Mouse (Mus musculus) limb, embryonic 14.5 days (tissue): ENCODE measurements around the gene Slc39a11. TPM values are rescaled to one million over a fixed set of nuclear protein-coding genes. Genes with fewer than 3 reads are reported as not detected.

Experiments
- ATAC-seq: fragments of 200-750 bp; cut with Nextera tagmentation; 2 replicates; pipeline ENCODE4 v1.8.0; 2017; ENCODE audit warnings: low read depth, moderate number of reproducible peaks, moderate TSS enrichment; ENCODE audit not compliant: low FRiP score
- DNase-seq: peaks from one replicate; pipeline ENCODE4 v3.0.0-alpha.2; 2015; ENCODE audit warnings: low spot score
- H3K27ac ChIP-seq: fragments of 300-500 bp; sonication (generic); replicated peaks from 2 replicates; pipeline ENCODE4 v1.5.1; 2014; ENCODE audit warnings: low read depth, mild to moderate bottlenecking, low read length, moderate library complexity, mixed read lengths
- H3K27me3 ChIP-seq: fragments of 300-500 bp; sonication (generic); 2 replicates; pipeline ENCODE4 v1.6.1; 2014; ENCODE audit warnings: low read length, mixed read lengths; ENCODE audit not compliant: control insufficient read depth, insufficient read depth
- H3K36me3 ChIP-seq: fragments of 300-500 bp; sonication (generic); 2 replicates; pipeline ENCODE4 v1.6.1; 2014; ENCODE audit warnings: mild to moderate bottlenecking, low read length, moderate library complexity, mixed read lengths; ENCODE audit not compliant: control insufficient read depth, insufficient read depth
- H3K4me1 ChIP-seq: fragments of 300-500 bp; sonication (generic); 2 replicates; pipeline ENCODE4 v1.6.1; 2014; ENCODE audit warnings: antibody characterized with exemption, low read length, mixed read lengths; ENCODE audit not compliant: control insufficient read depth, insufficient read depth
- H3K4me2 ChIP-seq: fragments of 300-500 bp; sonication (generic); replicated peaks from 2 replicates; pipeline ENCODE4 v1.6.1; 2014; ENCODE audit warnings: low read depth, mild to moderate bottlenecking, low read length, moderate library complexity; ENCODE audit not compliant: severe bottlenecking
- H3K4me3 ChIP-seq: fragments of 300-500 bp; sonication (generic); replicated peaks from 2 replicates; pipeline ENCODE4 v1.5.1; 2014; ENCODE audit warnings: low read length
- H3K9ac ChIP-seq: fragments of 300-500 bp; sonication (generic); 2 replicates; pipeline ENCODE4 v1.6.1; 2014; ENCODE audit warnings: mild to moderate bottlenecking, low read depth, low read length, moderate library complexity; ENCODE audit not compliant: severe bottlenecking
- H3K9me3 ChIP-seq: fragments of 300-500 bp; sonication (generic); 2 replicates; pipeline ENCODE4 v1.6.1; 2016; ENCODE audit warnings: low read length; ENCODE audit not compliant: control insufficient read depth
- POLR2A ChIP-seq: fragments of 200-500 bp; IDR thresholded peaks from 2 replicates; pipeline ENCODE4 v1.8.0; 2012; ENCODE audit warnings: inconsistent platforms, mild to moderate bottlenecking, moderate library complexity, borderline replicate concordance; ENCODE audit not compliant: insufficient read depth, insufficient read length; ENCODE audit errors: extremely low read depth
- WGBS: fragments of 180-500 bp; shearing (Covaris S2); extraction: QIAGEN DNeasy Blood & Tissue Kit; methylation state at CpG from one replicate; pipeline ENCODE4 v1.1.7; 2014; 5-methylcytosine and 5-hydroxymethylcytosine counted together
- polyA plus RNA-seq, 2 experiments: library from polyadenylated mRNA; depleted of rRNA in 1 of 2; stranded (reverse) in 1 of 2; unstranded in 1 of 2; fragments of >200 nt; fragmentation: Nextera tagmentation in 1 of 2; extraction: Ambion mirVana in 1 of 2; gene quantifications; 2 replicates each; pipeline versions ENCODE4 v1.2.1 to v1.2.3; 2012 to 2014

Slc39a11 gene
- polyA plus RNA-seq, 2 experiments = 17.2 to 24.5 TPM

GRCm38 (mm10) chr11:113691318-113691717, 41.4 kb upstream of the Slc39a11 start:
- no peak for DNase-seq
- peaks cover 81% of the 10 kb centered on the region for H3K36me3 ChIP-seq

DNA sequence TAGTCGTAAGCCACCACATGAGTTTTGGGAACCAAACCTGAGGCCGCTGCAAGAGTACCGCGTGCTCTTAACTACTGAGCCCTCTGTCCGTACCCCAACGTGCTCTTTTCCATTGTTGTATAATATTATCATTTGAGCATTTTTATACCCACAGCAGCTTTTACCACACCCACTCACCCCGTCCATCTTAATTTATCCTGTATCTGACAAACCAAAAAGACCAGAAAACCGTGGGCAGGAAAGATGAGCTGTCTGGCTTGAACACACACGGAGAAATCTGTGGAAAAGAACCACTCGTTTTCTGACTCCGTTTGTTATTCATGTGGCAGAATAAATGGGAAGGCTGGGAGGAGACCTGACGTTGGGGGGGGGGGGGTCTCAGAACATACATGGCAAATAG, 40.6 kb upstream of the Slc39a11 start:
- Histone ChIP-seq H3K9ac (no peak overlapping the region), H3K4me3 (no peak overlapping the region), H3K27me3 (no peaks in the 10 kb centered on the region), H3K36me3 (peaks cover 75% of the 10 kb centered on the region), H3K27ac (no peak overlapping the region), H3K4me2 (no peak overlapping the region), H3K4me1 (no peaks in the 10 kb centered on the region), H3K9me3 (no peaks in the 10 kb centered on the region)
- no peak for TF ChIP-seq POLR2A
- ATAC-seq = no peak
- WGBS = 89% methylated on average over 12 of the region's 12 CpGs
- no peak for DNase-seq

More at GRCm38 (mm10) chr11:113691318-113691717, 41.4 kb upstream of the Slc39a11 start:
- Histone ChIP-seq H3K4me1 (no peaks in the 10 kb centered on the region), H3K4me2 (no peak overlapping the region), H3K27me3 (no peaks in the 10 kb centered on the region), H3K9me3 (no peaks in the 10 kb centered on the region), H3K27ac (no peak overlapping the region), H3K4me3 (no peak overlapping the region), H3K9ac (no peak overlapping the region)
- ATAC-seq = no peak
- TF ChIP-seq POLR2A = no peak
- WGBS = 86% methylated on average over 5 of the region's 5 CpGs

DNA sequence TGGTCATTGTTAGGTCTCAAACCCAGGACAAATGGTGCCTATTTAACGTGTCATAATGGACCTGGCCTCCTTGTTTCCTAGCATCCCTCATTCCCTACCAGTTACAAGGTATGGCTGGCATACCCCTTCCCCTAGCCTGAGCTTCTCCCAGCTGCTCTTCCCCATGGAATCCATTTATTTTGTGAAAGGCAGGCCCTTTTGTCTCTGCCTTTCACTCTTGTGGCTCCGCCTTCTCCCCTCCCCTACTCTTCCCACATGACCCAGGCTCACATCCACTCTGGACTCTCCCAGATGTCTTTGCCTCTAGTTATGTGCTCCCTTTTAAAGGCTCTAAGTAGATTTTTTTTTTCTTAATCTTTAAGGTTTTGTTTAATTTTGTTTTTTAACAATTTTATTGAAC, 37.2 kb upstream of the Slc39a11 start:
- 74% methylated on average over 2 of the region's 2 CpGs for WGBS
- H3K4me3 ChIP-seq = no peak overlapping the region
- peaks cover 42% of the 10 kb centered on the region for H3K36me3 ChIP-seq
- ATAC-seq = no peak
- no peak overlapping the region for H3K4me2 ChIP-seq
- H3K9ac ChIP-seq = no peak overlapping the region
- no peak for DNase-seq
- TF ChIP-seq POLR2A = no peak
- H3K9me3 ChIP-seq = no peaks in the 10 kb centered on the region
- H3K27me3 ChIP-seq = no peaks in the 10 kb centered on the region
- peaks cover 13% of the 10 kb centered on the region for H3K4me1 ChIP-seq
- H3K27ac ChIP-seq = no peak overlapping the region

DNA sequence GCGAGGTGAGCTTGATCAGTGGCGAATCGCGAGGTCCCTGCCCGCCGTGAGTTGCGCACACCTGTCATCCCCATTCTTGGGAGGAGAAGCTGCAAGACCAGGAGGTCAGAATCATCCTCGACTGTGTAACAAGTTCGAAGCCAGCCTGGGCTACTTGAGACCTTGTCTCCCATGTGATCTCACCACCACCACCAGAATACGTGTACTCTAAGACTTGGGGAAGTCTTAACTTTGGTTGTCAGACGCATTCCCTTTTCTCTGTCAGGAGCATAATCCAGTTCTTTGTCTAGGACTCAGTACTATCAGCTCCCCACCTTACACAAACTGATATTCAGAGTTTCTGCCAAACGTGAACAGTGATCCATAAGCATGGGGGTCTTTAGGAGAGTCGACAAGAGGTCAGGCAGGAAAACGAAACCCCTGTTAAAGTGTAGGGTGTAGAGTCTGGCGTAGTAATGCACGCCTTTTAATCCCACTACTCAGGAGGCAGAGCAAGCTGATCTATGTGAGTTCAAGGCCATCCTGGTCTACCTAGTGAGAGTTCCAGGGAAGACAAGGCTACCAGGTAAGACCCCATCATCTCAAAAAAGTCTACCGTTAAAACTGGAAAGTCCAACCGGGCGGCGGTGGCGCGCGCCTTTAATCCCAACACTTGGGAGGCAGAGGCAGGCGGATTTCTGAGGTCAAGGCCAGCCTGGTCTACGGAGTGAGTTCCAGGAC, 35.0 kb upstream of the Slc39a11 start:
- Histone ChIP-seq H3K4me3 (peak overlapping the region; percentile 96), H3K36me3 (peaks cover 24% of the 10 kb centered on the region), H3K27me3 (no peaks in the 10 kb centered on the region), H3K9me3 (no peaks in the 10 kb centered on the region), H3K4me1 (peaks cover 14% of the 10 kb centered on the region), H3K9ac (peak overlapping the region; percentile 83), H3K27ac (peak overlapping the region; percentile 91), H3K4me2 (peak overlapping the region; percentile 78)
- 42% methylated on average over 25 of the region's 25 CpGs for WGBS
- TF ChIP-seq POLR2A = no peak
- DNase-seq (no peak), ATAC-seq (no peak)

GRCm38 (mm10) chr11:113683957-113684706, 34.3 kb upstream of the Slc39a11 start, which contains the start of the genes Fam104a and D11Wsu47e:
Gene Fam104a (minus strand): TSS chr11:113684155.
Gene D11Wsu47e (plus strand): TSS chr11:113684412.
- ATAC-seq (peak; percentile 92), DNase-seq (peak; percentile 93)
- WGBS = under 1% methylated on average over 51 of the region's 73 CpGs
- TF ChIP-seq POLR2A = 0 out of 2 replicates have a peak, but pooled peaks have one; percentile 47
- Histone ChIP-seq H3K4me2 (peak within 1 kb of the TSS; percentile 78), H3K27ac (peak within 1 kb of the TSS; percentile 91), H3K9ac (peak within 1 kb of the TSS; percentile 83), H3K27me3 (no peaks in the 10 kb centered on the region), H3K4me1 (peaks cover 14% of the 10 kb centered on the region), H3K4me3 (peak within 1 kb of the TSS; percentile 96), H3K9me3 (no peaks in the 10 kb centered on the region), H3K36me3 (peaks cover 17% of the 10 kb centered on the region)
